ENCODE assay signal across 8 mouse cellular contexts in genomic region chr13:93498211-93499166, GRCm38 (mm10). TPM values are rescaled to one million over a fixed set of nuclear protein-coding genes. Genes with fewer than 3 reads are reported as not detected.
DNase-seq lines count a peak whose midpoint lies in the region; ATAC-seq lines count a peak whose summit lies in the region.

No protein-coding gene starts in this region.

- H3K4me3 ChIP-seq in hindbrain, embryonic 14.5 days (replicated peaks; ENCODE audit: low read length), result peak overlapping the region; percentile 96

- under 1% methylated on average over 93 of the region's 94 CpGs for WGBS in hindbrain, embryonic 14.5 days

- peak; percentile 38 for ATAC-seq in hindbrain, embryonic 14.5 days (ENCODE audit: low FRiP score)
- ATAC-seq in megakaryocyte-erythroid progenitor cell, adult 5-6 weeks (replicated peaks; ENCODE audit: low FRiP score, low TSS enrichment, poor library complexity, severe bottlenecking), result peak; percentile 19; the same call in 1 of the 2 replicates

- no peaks in the 10 kb centered on the region for H3K9me3 ChIP-seq in hindbrain, embryonic 14.5 days (ENCODE audit: control insufficient read depth, low read length)

- H3K27ac ChIP-seq in hindbrain, embryonic 14.5 days, result peak overlapping the region; percentile 95

- peak overlapping the region; percentile 94 for H3K9ac ChIP-seq in hindbrain, embryonic 14.5 days

- intact Hi-C loops in left cerebral cortex, postnatal 25 days (cut with DNase I), result loop anchor here (2.0 to 5.0 kb wide), 3 partner anchors 64 to 194 kb away; no protein-coding TSS in a partner anchor

- H3K4me1 ChIP-seq in hindbrain, embryonic 14.5 days (replicated peaks; ENCODE audit: control insufficient read depth, insufficient read depth, low read length), result peaks cover 30% of the 10 kb centered on the region

- peaks cover 10% of the 10 kb centered on the region; the same call in 1 of the 2 replicates for H3K36me3 ChIP-seq in hindbrain, embryonic 14.5 days (replicated peaks; ENCODE audit: control insufficient read depth, insufficient read depth)

- peak overlapping the region; percentile 92 for H3K4me2 ChIP-seq in hindbrain, embryonic 14.5 days (replicated peaks)

- DNase-seq in WW6 (ENCODE audit: low read depth, low spot score), result peak; percentile 4
- DNase-seq in cerebellum, postnatal 25 days, result peak; percentile 55 to 58
- peak; percentile 19 to 43 for DNase-seq in frontal cortex, postnatal 36 days (ENCODE audit: low spot score in 2 of 2)
- DNase-seq in hindbrain, embryonic 14.5 days (ENCODE audit: low spot score), result peak; percentile 38
- DNase-seq in left cerebral cortex, postnatal 25 days (ENCODE audit: low spot score in 2 of 2), result peak; percentile 23 to 27
- peak; percentile 28 for DNase-seq in right cerebral cortex, postnatal 14 days
- DNase-seq in urinary bladder, postnatal 4 days (ENCODE audit: low spot score in 2 of 2), result peak; percentile 34 to 59

- H3K27me3 ChIP-seq in hindbrain, embryonic 14.5 days (ENCODE audit: control insufficient read depth, insufficient read depth, low read length), result no peaks in the 10 kb centered on the region

RNA-seq across cellular contexts. Expression of gene Jmy, which starts 1.1 kb away (rescaled TPM):
- polyA plus RNA-seq in hindbrain, embryonic 14.5 days (2014; fragmentation: Nextera tagmentation; extraction: Ambion mirVana), result 7.8 and 8.6 TPM in 2 replicates
- 10 to 100 TPM; 35.0 to 41.9 TPM for total RNA-seq in left cerebral cortex, postnatal 25 days (2021)
- total RNA-seq in megakaryocyte-erythroid progenitor cell, adult 5-6 weeks (2014; fragmentation: Nextera tagmentation), result 20.7 and 24.9 TPM in 2 replicates
- 18.2 and 26.9 TPM in 2 replicates for total RNA-seq in megakaryocyte-erythroid progenitor cell, adult 5-6 weeks (2017)

Comparison
In these comparisons a context has a peak if more than half of its experiments do, and no peak if none do; other contexts are left out.
1. Peak in every context shown above with its lines: DNase-seq, ATAC-seq, H3K4me3 ChIP-seq and H3K27ac ChIP-seq.
2. DNase-seq: peak in every context shown above with its lines; median percentile 56 in cerebellum, postnatal 25 days; 46 in urinary bladder, postnatal 4 days; 38 in hindbrain, embryonic 14.5 days; 31 in frontal cortex, postnatal 36 days; 28 in right cerebral cortex, postnatal 14 days; 25 in left cerebral cortex, postnatal 25 days; 4 in WW6.